Mouse (Mus musculus) heart, postnatal 0 days (tissue): ENCODE measurements around the gene Mapk8ip1. TPM values are rescaled to one million over a fixed set of nuclear protein-coding genes. Genes with fewer than 3 reads are reported as not detected.

ENCODE experiments used
- ATAC-seq: fragments of 200-750 bp; cut with Nextera tagmentation; 2 replicates; pipeline ENCODE4 v1.8.0; 2017; ENCODE audit warnings: low read depth, moderate number of reproducible peaks, moderate library complexity; ENCODE audit not compliant: insufficient read depth
- DNase-seq: peaks from one replicate; pipeline ENCODE4 v3.0.0-alpha.2; 2016; ENCODE audit warnings: low spot score
- H3K27ac ChIP-seq: fragments of 300-500 bp; sonication (generic); 2 replicates; pipeline ENCODE4 v1.5.1; 2014; ENCODE audit warnings: low read depth, mild to moderate bottlenecking
- H3K27me3 ChIP-seq: fragments of 300-500 bp; sonication (generic); 2 replicates; pipeline ENCODE4 v1.6.1; 2014; ENCODE audit warnings: low read length, mixed read lengths; ENCODE audit not compliant: control insufficient read depth, insufficient read depth
- H3K36me3 ChIP-seq: fragments of 300-500 bp; sonication (generic); replicated peaks from 2 replicates; pipeline ENCODE4 v1.6.1; 2014; ENCODE audit warnings: low read length, mixed read lengths; ENCODE audit not compliant: control insufficient read depth, insufficient read depth
- H3K4me1 ChIP-seq: fragments of 300-500 bp; sonication (generic); 2 replicates; pipeline ENCODE4 v1.6.1; 2014; ENCODE audit warnings: antibody characterized with exemption; ENCODE audit not compliant: control insufficient read depth, insufficient read depth
- H3K4me2 ChIP-seq: fragments of 300-500 bp; sonication (generic); 2 replicates; pipeline ENCODE4 v1.6.1; 2014; ENCODE audit warnings: low read depth, mild to moderate bottlenecking, low read length, moderate library complexity
- H3K4me3 ChIP-seq: fragments of 300-500 bp; sonication (generic); 2 replicates; pipeline ENCODE4 v1.5.1; 2014; ENCODE audit warnings: low read depth, low read length
- H3K9ac ChIP-seq: fragments of 300-500 bp; sonication (generic); replicated peaks from 2 replicates; pipeline ENCODE4 v1.6.1; 2014; ENCODE audit warnings: low read depth, low read length, mixed read lengths
- H3K9me3 ChIP-seq: fragments of 300-500 bp; sonication (generic); replicated peaks from 2 replicates; pipeline ENCODE4 v1.6.1; 2016; ENCODE audit warnings: low read length; ENCODE audit not compliant: control insufficient read depth
- CTCF ChIP-seq: IDR thresholded peaks from 2 replicates; pipeline ENCODE4 v1.5.1; 2016; ENCODE audit warnings: antibody characterized with exemption, control low read depth, low read depth
- EP300 ChIP-seq: IDR thresholded peaks from 2 replicates; pipeline ENCODE4 v1.6.1; 2016; ENCODE audit warnings: antibody characterized with exemption, low read depth
- WGBS: fragments of 180-500 bp; shearing (Covaris S2); extraction: QIAGEN DNeasy Blood & Tissue Kit; methylation state at CpG from one replicate; pipeline ENCODE4 v1.1.7; 2014; 5-methylcytosine and 5-hydroxymethylcytosine counted together
- polyA plus RNA-seq: library from polyadenylated mRNA; unstranded; fragments of >200 nt; fragmentation: Nextera tagmentation; extraction: Ambion mirVana; gene quantifications from 2 replicates; pipeline ENCODE4 v1.2.1, GENCODE M21; 2015
- total RNA-seq: library from RNA; depleted of rRNA; stranded (reverse); fragments of >200 nt; gene quantifications from 2 replicates; pipeline ENCODE4 v1.2.3, GENCODE M21; 2014; ENCODE audit warnings: low replicate concordance

Mapk8ip1 gene
- total and polyA plus RNA-seq, 2 experiments from 2014 or later, result 2.7 to 8.4 TPM

- peaks cover 40% of the 10 kb centered on the region for H3K36me3 ChIP-seq
- H3K4me2 ChIP-seq, result no peak overlapping the region
- no peaks in the 10 kb centered on the region for H3K9me3 ChIP-seq
- ATAC-seq (no peak), DNase-seq (no peak)
- TF ChIP-seq CTCF (no peak), EP300 (no peak)
- H3K4me1 ChIP-seq, result peaks cover 4% of the 10 kb centered on the region; the same call in 1 of the 2 replicates
- H3K9ac ChIP-seq, result no peak overlapping the region
- 66% methylated on average over 4 of the region's 4 CpGs for WGBS
- no peak overlapping the region for H3K27ac ChIP-seq
- H3K4me3 ChIP-seq, result no peak overlapping the region
- H3K27me3 ChIP-seq, result 0 out of 2 replicates have a peak, but pooled peaks cover 4% of the 10 kb centered on the region
Observed at GRCm38 (mm10) chr2:92384101-92384500, 17.0 kb downstream of the Mapk8ip1 start.

- TF ChIP-seq EP300 (no peak), CTCF (no peak)
- Histone ChIP-seq H3K36me3 (peaks cover 53% of the 10 kb centered on the region), H3K4me1 (no peaks in the 10 kb centered on the region), H3K9ac (no peak overlapping the region), H3K27me3 (no peaks in the 10 kb centered on the region), H3K4me2 (no peak overlapping the region), H3K9me3 (no peaks in the 10 kb centered on the region), H3K4me3 (no peak overlapping the region), H3K27ac (no peak overlapping the region)
- no peak for ATAC-seq
- DNase-seq, result no peak
- WGBS, result 77% methylated on average over 4 of the region's 4 CpGs
Observed at GRCm38 (mm10) chr2:92382759-92383158, 18.3 kb downstream of the Mapk8ip1 start.

GRCm38 (mm10) chr2:92381901-92382588 is 19.0 kb downstream of the Mapk8ip1 start, which contains the start of gene 1700029I15Rik:
TSS of gene 1700029I15Rik (plus strand) at chr2:92382538.
- no peak for DNase-seq
- H3K27me3 ChIP-seq, result no peaks in the 10 kb centered on the region
- H3K9me3 ChIP-seq, result no peaks in the 10 kb centered on the region
- H3K9ac ChIP-seq, result no peak within 1 kb of the TSS
- no peak within 1 kb of the TSS for H3K4me2 ChIP-seq
- no peak for ATAC-seq
- no peak within 1 kb of the TSS for H3K27ac ChIP-seq
- no peak within 1 kb of the TSS for H3K4me3 ChIP-seq
- TF ChIP-seq CTCF, result no peak
- no peak for TF ChIP-seq EP300
- WGBS, result 80% methylated on average over 5 of the region's 5 CpGs
- no peaks in the 10 kb centered on the region for H3K4me1 ChIP-seq
- peaks cover 60% of the 10 kb centered on the region for H3K36me3 ChIP-seq

GRCm38 (mm10) chr2:92381161-92381560 is 19.9 kb downstream of the Mapk8ip1 start:
- H3K9me3 ChIP-seq, result no peaks in the 10 kb centered on the region
- no peak for TF ChIP-seq CTCF
- no peak for TF ChIP-seq EP300
- 82% methylated on average over 5 of the region's 5 CpGs for WGBS
- H3K9ac ChIP-seq, result no peak overlapping the region
- no peak for DNase-seq
- no peak overlapping the region for H3K4me3 ChIP-seq
- H3K27me3 ChIP-seq, result no peaks in the 10 kb centered on the region
- no peak for ATAC-seq
- H3K36me3 ChIP-seq, result peaks cover 61% of the 10 kb centered on the region
- peaks cover 2% of the 10 kb centered on the region; the same call in 1 of the 2 replicates for H3K4me1 ChIP-seq
- H3K27ac ChIP-seq, result no peak overlapping the region
- no peak overlapping the region for H3K4me2 ChIP-seq

GRCm38 (mm10) chr2:92380495-92381050 is 20.5 kb downstream of the Mapk8ip1 start:
- Histone ChIP-seq H3K9me3 (no peaks in the 10 kb centered on the region), H3K9ac (no peak overlapping the region), H3K27ac (no peak overlapping the region), H3K4me1 (peaks cover 8% of the 10 kb centered on the region; the same call in 1 of the 2 replicates), H3K36me3 (peaks cover 61% of the 10 kb centered on the region), H3K27me3 (no peaks in the 10 kb centered on the region), H3K4me3 (no peak overlapping the region), H3K4me2 (no peak overlapping the region)
- WGBS, result 65% methylated on average over 6 of the region's 6 CpGs
- DNase-seq, result no peak
- TF ChIP-seq EP300 (no peak), CTCF (no peak)
- ATAC-seq, result no peak
